Mouse (Mus musculus) neural tube, embryonic 13.5 days (tissue): ENCODE data around the gene Zfp141. TPM values are rescaled to one million over a fixed set of nuclear protein-coding genes. Genes with fewer than 3 reads are reported as not detected.
"Not testable (repeated sequence)": the region's sequence is repeated elsewhere in the genome, so short reads cannot be mapped to it uniquely, and the experiment has no call there.

Source experiments
- ATAC-seq: fragments of 200-750 bp; cut with Nextera tagmentation; 2 replicates; pipeline ENCODE4 v1.8.0; 2017; ENCODE audit warnings: low read depth, mild to moderate bottlenecking, moderate TSS enrichment, moderate library complexity
- H3K27ac ChIP-seq: fragments of 300-500 bp; sonication (generic); replicated peaks from 2 replicates; pipeline ENCODE4 v1.5.1; 2015; ENCODE audit warnings: moderate library complexity, mild to moderate bottlenecking, inconsistent platforms
- H3K27me3 ChIP-seq: fragments of 300-500 bp; sonication (generic); 2 replicates; pipeline ENCODE4 v1.6.1; 2015; ENCODE audit warnings: mild to moderate bottlenecking, inconsistent platforms
- H3K36me3 ChIP-seq: fragments of 300-500 bp; sonication (generic); 2 replicates; pipeline ENCODE4 v1.6.1; 2015; ENCODE audit warnings: mild to moderate bottlenecking, inconsistent platforms
- H3K4me1 ChIP-seq: fragments of 300-500 bp; sonication (generic); replicated peaks from 2 replicates; pipeline ENCODE4 v1.6.1; 2015; ENCODE audit warnings: inconsistent platforms
- H3K4me2 ChIP-seq: fragments of 300-500 bp; sonication (generic); 2 replicates; pipeline ENCODE4 v1.6.1; 2015; ENCODE audit warnings: inconsistent platforms, mild to moderate bottlenecking, moderate library complexity
- H3K4me3 ChIP-seq: fragments of 300-500 bp; sonication (generic); 2 replicates; pipeline ENCODE4 v1.5.1; 2015; ENCODE audit warnings: mild to moderate bottlenecking, inconsistent platforms
- H3K9ac ChIP-seq: fragments of 300-500 bp; sonication (generic); 2 replicates; pipeline ENCODE4 v1.6.1; 2015; ENCODE audit warnings: moderate library complexity, mild to moderate bottlenecking, inconsistent platforms
- H3K9me3 ChIP-seq: fragments of 300-500 bp; sonication (generic); 2 replicates; pipeline ENCODE4 v1.6.1; 2016; ENCODE audit warnings: inconsistent platforms
- WGBS: fragments of 180-500 bp; shearing (Covaris S2); methylation state at CpG from one replicate; pipeline ENCODE4 v1.1.7; 2015; 5-methylcytosine and 5-hydroxymethylcytosine counted together
- polyA plus RNA-seq: library from polyadenylated mRNA; unstranded; fragments of >200 nt; fragmentation: Nextera tagmentation; extraction: Ambion mirVana; gene quantifications from 2 replicates; pipeline ENCODE4 v1.2.1, GENCODE M21; 2015

The Zfp141 gene
- polyA plus RNA-seq: 14.2 and 14.5 TPM in 2 replicates

GRCm38 (mm10) chr7:42505588-42505987 is at the start of gene Zfp141:
Zfp141 (minus strand) TSS chr7:42505740.
- peaks cover 16% of the 10 kb centered on the region for H3K4me1 ChIP-seq
- peaks cover 10% of the 10 kb centered on the region for H3K36me3 ChIP-seq
- H3K9ac ChIP-seq: peak within 1 kb of the TSS; percentile 77
- under 1% methylated on average over 18 of the region's 18 CpGs for WGBS
- not testable (repeated sequence) for H3K27me3 ChIP-seq, H3K9me3 ChIP-seq
- H3K4me2 ChIP-seq: peak within 1 kb of the TSS; percentile 74
- peak; percentile 96 for ATAC-seq
- peak within 1 kb of the TSS; percentile 63 for H3K4me3 ChIP-seq
- peak within 1 kb of the TSS; percentile 52 for H3K27ac ChIP-seq

- Histone ChIP-seq H3K9ac (no peak overlapping the region), H3K4me1 (no peaks in the 10 kb centered on the region), H3K27me3 (no peaks in the 10 kb centered on the region), H3K36me3 (no peaks in the 10 kb centered on the region), H3K4me3 (no peak overlapping the region), H3K4me2 (no peak overlapping the region), H3K9me3 (peaks cover 31% of the 10 kb centered on the region), H3K27ac (no peak overlapping the region)
- WGBS: 80% methylated on average over 3 of the region's 3 CpGs
- no peak for ATAC-seq
Measured at GRCm38 (mm10) chr7:42551766-42552165, 46.2 kb upstream of the Zfp141 start.

GRCm38 (mm10) chr7:42505186-42505585 is 354 bp downstream of the Zfp141 start:
- ATAC-seq: peak; percentile 78
- Histone ChIP-seq H3K4me1 (peaks cover 16% of the 10 kb centered on the region), H3K27me3 (no peaks in the 10 kb centered on the region), H3K36me3 (peaks cover 13% of the 10 kb centered on the region), H3K9ac (peak overlapping the region; percentile 77), H3K4me3 (peak overlapping the region; percentile 63), H3K9me3 (no peaks in the 10 kb centered on the region), H3K4me2 (peak overlapping the region; percentile 74), H3K27ac (peak overlapping the region; percentile 52)
- WGBS: 1% methylated on average over 20 of the region's 20 CpGs

DNA sequence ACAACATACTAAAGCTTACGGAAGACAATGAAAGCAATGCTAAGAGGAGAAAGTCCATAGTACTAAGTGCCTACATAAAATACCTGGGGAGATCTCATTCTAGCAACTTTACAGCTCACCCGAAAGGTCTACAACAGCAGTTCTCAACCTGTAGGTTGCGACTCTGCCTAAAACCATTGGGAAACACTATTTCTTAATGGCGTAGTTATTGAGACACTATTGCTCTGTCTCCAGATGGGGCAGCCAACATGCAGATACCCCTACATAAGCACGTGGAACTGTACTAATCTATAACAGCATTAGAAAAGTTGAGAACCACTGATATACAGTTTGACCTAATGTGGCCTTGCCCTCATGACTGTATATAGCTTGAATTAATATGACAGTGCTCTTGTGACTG is 7.3 kb downstream of the Zfp141 start:
- H3K36me3 ChIP-seq: peaks cover 54% of the 10 kb centered on the region
- WGBS: 97% methylated on average over 5 of the region's 5 CpGs
- no peak overlapping the region for H3K27ac ChIP-seq
- H3K9ac ChIP-seq: no peak overlapping the region
- no peak for ATAC-seq
- H3K9me3 ChIP-seq: peaks cover 20% of the 10 kb centered on the region; the same call in 1 of the 2 replicates
- H3K27me3 ChIP-seq: no peaks in the 10 kb centered on the region
- no peaks in the 10 kb centered on the region for H3K4me1 ChIP-seq
- no peak overlapping the region for H3K4me3 ChIP-seq
- no peak overlapping the region for H3K4me2 ChIP-seq

DNA sequence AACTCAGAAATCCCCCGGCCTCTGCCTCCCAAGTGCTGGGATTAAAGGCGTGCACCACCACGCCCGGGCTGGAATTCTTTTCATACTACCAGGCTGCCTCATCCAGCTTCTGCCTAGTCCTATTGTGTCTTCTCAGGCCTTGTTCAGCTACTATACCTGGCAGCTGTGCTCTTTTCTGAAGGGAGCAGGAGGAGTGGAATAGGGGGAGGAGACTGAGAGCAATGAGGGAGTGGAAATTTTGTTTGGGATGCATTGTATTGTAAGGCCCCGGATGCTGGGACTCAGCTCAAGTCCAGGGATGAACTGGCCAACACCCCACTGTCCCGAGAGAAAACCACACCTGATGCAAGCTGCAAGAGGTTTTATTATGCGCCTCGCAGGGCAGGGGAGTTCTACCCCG is 8.2 kb downstream of the Zfp141 start:
- no peak overlapping the region for H3K4me2 ChIP-seq
- H3K36me3 ChIP-seq: peaks cover 57% of the 10 kb centered on the region
- no peak for ATAC-seq
- H3K4me3 ChIP-seq: no peak overlapping the region
- H3K9me3 ChIP-seq: peaks cover 28% of the 10 kb centered on the region; the same call in 1 of the 2 replicates
- 94% methylated on average over 9 of the region's 9 CpGs for WGBS
- H3K4me1 ChIP-seq: no peaks in the 10 kb centered on the region
- H3K9ac ChIP-seq: no peak overlapping the region
- no peaks in the 10 kb centered on the region for H3K27me3 ChIP-seq
- H3K27ac ChIP-seq: no peak overlapping the region

DNA sequence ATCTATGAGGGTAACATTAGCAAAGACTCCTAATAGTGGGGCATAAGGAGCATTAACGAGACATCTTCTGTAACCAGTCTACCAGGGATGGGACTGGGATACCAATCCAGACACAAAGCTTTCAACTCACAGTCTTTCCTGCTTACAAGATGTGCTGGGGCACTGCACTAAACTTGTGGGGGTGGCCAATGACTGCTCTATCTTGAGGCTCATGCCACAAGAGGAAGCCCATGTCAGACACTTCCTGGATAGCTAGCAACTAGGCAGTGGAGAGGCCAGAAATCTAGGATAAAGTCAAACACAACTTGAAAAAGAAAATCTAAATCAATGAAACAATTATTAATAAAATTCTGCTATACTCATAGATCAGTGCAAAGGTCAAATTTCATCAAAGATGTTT is 9.3 kb downstream of the Zfp141 start:
- no peaks in the 10 kb centered on the region for H3K27me3 ChIP-seq
- H3K4me2 ChIP-seq: no peak overlapping the region
- peaks cover 53% of the 10 kb centered on the region for H3K36me3 ChIP-seq
- H3K4me1 ChIP-seq: no peaks in the 10 kb centered on the region
- H3K27ac ChIP-seq: no peak overlapping the region
- no peak overlapping the region for H3K4me3 ChIP-seq
- no peak for ATAC-seq
- peaks cover 34% of the 10 kb centered on the region for H3K9me3 ChIP-seq
- 97% methylated on average over 1 of the region's 1 CpGs for WGBS
- H3K9ac ChIP-seq: no peak overlapping the region

- H3K9me3 ChIP-seq: peaks cover 38% of the 10 kb centered on the region
- no peak overlapping the region for H3K9ac ChIP-seq
- 93% methylated on average over 5 of the region's 5 CpGs for WGBS
- no peak for ATAC-seq
- no peaks in the 10 kb centered on the region for H3K27me3 ChIP-seq
- H3K4me1 ChIP-seq: no peaks in the 10 kb centered on the region
- peaks cover 60% of the 10 kb centered on the region for H3K36me3 ChIP-seq
- no peak overlapping the region for H3K4me2 ChIP-seq
- H3K4me3 ChIP-seq: no peak overlapping the region
- H3K27ac ChIP-seq: no peak overlapping the region
Measured at GRCm38 (mm10) chr7:42490859-42491258, 14.7 kb downstream of the Zfp141 start.

DNA sequence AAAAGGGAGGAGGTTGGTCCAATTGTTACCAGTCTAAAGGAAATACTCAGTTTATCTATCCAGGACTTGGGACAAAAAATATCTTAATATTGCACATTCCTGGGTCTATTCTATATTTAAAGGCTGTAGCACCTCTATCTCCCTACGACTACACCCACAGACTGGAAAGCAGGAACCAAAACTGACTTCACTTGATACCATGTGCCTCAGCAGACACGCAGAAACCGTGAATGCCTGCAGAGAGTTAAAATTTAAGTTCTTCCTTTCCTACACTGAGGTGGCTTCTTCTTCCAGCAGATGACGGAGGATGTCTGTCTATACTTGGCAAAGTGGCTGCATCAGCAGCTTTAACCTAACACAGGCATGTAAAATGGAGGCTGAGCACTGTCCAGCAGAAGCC is 15.2 kb downstream of the Zfp141 start:
- H3K4me1 ChIP-seq: no peaks in the 10 kb centered on the region
- no peaks in the 10 kb centered on the region for H3K27me3 ChIP-seq
- no peak overlapping the region for H3K4me3 ChIP-seq
- no peak overlapping the region for H3K27ac ChIP-seq
- H3K9ac ChIP-seq: no peak overlapping the region
- no peak overlapping the region for H3K4me2 ChIP-seq
- H3K36me3 ChIP-seq: peaks cover 63% of the 10 kb centered on the region
- H3K9me3 ChIP-seq: peaks cover 38% of the 10 kb centered on the region
- ATAC-seq: no peak
- 96% methylated on average over 4 of the region's 4 CpGs for WGBS

DNA sequence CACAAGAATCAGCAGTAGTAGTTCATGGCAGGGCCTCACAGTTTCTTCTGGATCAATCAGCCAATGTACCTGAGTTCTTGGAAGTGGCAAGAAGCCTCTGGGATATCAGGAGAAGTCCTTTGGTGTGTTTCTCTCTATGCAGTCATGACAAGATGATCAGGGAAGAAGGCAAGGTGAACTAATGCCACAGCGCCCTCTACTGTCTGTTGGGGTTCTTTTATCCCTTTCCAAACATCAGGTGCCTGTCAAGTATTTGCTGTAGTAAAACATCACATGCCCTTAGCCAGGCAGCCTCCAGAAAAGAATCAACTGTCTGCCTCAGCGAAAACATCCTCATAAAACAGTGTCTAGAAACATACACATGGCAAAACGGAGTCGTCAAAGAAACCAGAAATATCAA is 50.9 kb downstream of the Zfp141 start:
- Histone ChIP-seq H3K4me3 (no peak overlapping the region), H3K4me1 (no peaks in the 10 kb centered on the region), H3K27me3 (no peaks in the 10 kb centered on the region), H3K27ac (no peak overlapping the region), H3K9me3 (peaks cover 32% of the 10 kb centered on the region), H3K9ac (no peak overlapping the region), H3K36me3 (no peaks in the 10 kb centered on the region), H3K4me2 (no peak overlapping the region)
- WGBS: 62% methylated on average over 4 of the region's 4 CpGs
- ATAC-seq: no peak

GRCm38 (mm10) chr7:42450618-42451017 is 54.9 kb downstream of the Zfp141 start:
- Histone ChIP-seq H3K9me3 (peaks cover 58% of the 10 kb centered on the region), H3K4me3 (no peak overlapping the region), H3K27ac (no peak overlapping the region), H3K36me3 (no peaks in the 10 kb centered on the region), H3K4me2 (no peak overlapping the region), H3K9ac (no peak overlapping the region), H3K4me1 (no peaks in the 10 kb centered on the region), H3K27me3 (no peaks in the 10 kb centered on the region)
- no peak for ATAC-seq
- 30% methylated on average over 3 of the region's 3 CpGs for WGBS

GRCm38 (mm10) chr7:42447850-42448249 is 57.7 kb downstream of the Zfp141 start, which contains the start of gene 4933421I07Rik:
4933421I07Rik (minus strand) TSS chr7:42448120.
- 78% methylated on average over 5 of the region's 5 CpGs for WGBS

DNA sequence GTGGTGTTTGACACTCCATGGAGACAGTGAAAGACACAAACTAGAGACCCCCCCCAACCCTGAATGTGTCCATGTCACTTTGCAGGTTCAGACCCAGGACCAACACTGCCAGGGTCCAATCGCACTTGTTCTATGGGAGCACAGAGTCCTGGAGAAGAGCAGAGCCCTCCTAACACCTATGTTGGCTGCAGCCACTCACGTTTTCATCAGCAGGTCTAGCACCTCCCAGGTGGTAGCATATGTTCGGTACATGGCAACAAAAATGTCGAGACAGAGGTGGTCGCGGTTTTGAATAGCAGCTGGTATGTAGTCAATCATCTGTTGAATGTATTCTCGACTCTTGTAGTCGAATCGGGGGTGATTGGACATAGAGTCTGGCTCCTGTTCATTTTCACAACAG is 58.2 kb downstream of the Zfp141 start:
- no peak overlapping the region for H3K4me3 ChIP-seq
- H3K4me1 ChIP-seq: no peaks in the 10 kb centered on the region
- H3K36me3 ChIP-seq: no peaks in the 10 kb centered on the region
- H3K9me3 ChIP-seq: peaks cover 52% of the 10 kb centered on the region
- no peak for ATAC-seq
- no peak overlapping the region for H3K27ac ChIP-seq
- no peak overlapping the region for H3K9ac ChIP-seq
- H3K4me2 ChIP-seq: no peak overlapping the region
- WGBS: 92% methylated on average over 9 of the region's 9 CpGs
- no peaks in the 10 kb centered on the region for H3K27me3 ChIP-seq

More at GRCm38 (mm10) chr7:42447850-42448249, 57.7 kb downstream of the Zfp141 start, which contains the start of gene 4933421I07Rik:
- H3K27me3 ChIP-seq: no peaks in the 10 kb centered on the region
- no peak within 1 kb of the TSS for H3K27ac ChIP-seq
- H3K36me3 ChIP-seq: no peaks in the 10 kb centered on the region
- H3K4me3 ChIP-seq: no peak within 1 kb of the TSS
- ATAC-seq: no peak
- H3K9ac ChIP-seq: no peak within 1 kb of the TSS
- no peak within 1 kb of the TSS for H3K4me2 ChIP-seq
- no peaks in the 10 kb centered on the region for H3K4me1 ChIP-seq
- H3K9me3 ChIP-seq: peaks cover 52% of the 10 kb centered on the region
